Mouse (Mus musculus) liver, embryonic 14.5 days (tissue): ENCODE measurements around the gene Slc7a15.
A peak's percentile ranks its signal among the peaks of the same experiment; 100 is the strongest.

ENCODE experiments used
- CTCF ChIP-seq: IDR thresholded peaks from 2 replicates; pipeline ENCODE4 v1.5.1; 2016; ENCODE audit warnings: antibody characterized with exemption, low read depth, control low read depth
- EP300 ChIP-seq: IDR thresholded peaks from 2 replicates; pipeline ENCODE4 v1.6.1; 2016; ENCODE audit warnings: antibody characterized with exemption, low read depth

GRCm38 (mm10) chr12:8547357-8547756, 51.5 kb downstream of the Slc7a15 start:
- TF ChIP-seq EP300 (no peak), CTCF (peak; percentile 99)
